Mouse (Mus musculus) bone marrow, adult 2 months (tissue): ENCODE results near the gene Ccdc51.

Experiments used
- CTCF ChIP-seq: fragments of 200-500 bp; IDR thresholded peaks from 2 replicates; pipeline ENCODE4 v1.5.1; 2011; ENCODE audit warnings: low read length, control low read depth; ENCODE audit not compliant: control insufficient read depth, insufficient read depth
- POLR2A ChIP-seq: fragments of 200-500 bp; IDR thresholded peaks from 2 replicates; pipeline ENCODE4 v1.6.1; 2011; ENCODE audit warnings: low read depth, mild to moderate bottlenecking, control low read depth, low read length, borderline replicate concordance; ENCODE audit not compliant: control insufficient read depth

GRCm38 (mm10) chr9:109111101-109111500 lies 28.8 kb downstream of the Ccdc51 start:
- TF ChIP-seq CTCF (no peak), POLR2A (no peak)
